Mouse (Mus musculus) lung, embryonic 15.5 days (tissue): ENCODE results near the gene Ubr3. TPM values are rescaled to one million over a fixed set of nuclear protein-coding genes. Genes with fewer than 3 reads are reported as not detected.
A peak's percentile ranks its signal among the peaks of the same experiment; 100 is the strongest.
"Not testable (repeated sequence)": the region's sequence is repeated elsewhere in the genome, so short reads cannot be mapped to it uniquely, and the experiment has no call there.

Experiments
- ATAC-seq: fragments of 200-750 bp; cut with Nextera tagmentation; 2 replicates; pipeline ENCODE4 v1.8.0; 2017; ENCODE audit warnings: moderate number of reproducible peaks, borderline replicate concordance; ENCODE audit not compliant: low FRiP score, low TSS enrichment; ENCODE audit errors: extremely low read depth
- H3K27ac ChIP-seq: fragments of 300-500 bp; sonication (generic); 2 replicates; pipeline ENCODE4 v1.5.1; 2015; ENCODE audit warnings: moderate library complexity, mild to moderate bottlenecking, inconsistent platforms
- H3K27me3 ChIP-seq: fragments of 300-500 bp; sonication (generic); 2 replicates; pipeline ENCODE4 v1.6.1; 2015; ENCODE audit warnings: inconsistent platforms
- H3K36me3 ChIP-seq: fragments of 300-500 bp; sonication (generic); 2 replicates; pipeline ENCODE4 v1.6.1; 2015; ENCODE audit warnings: inconsistent platforms
- H3K4me1 ChIP-seq: fragments of 300-500 bp; sonication (generic); 2 replicates; pipeline ENCODE4 v1.6.1; 2015; ENCODE audit warnings: inconsistent platforms
- H3K4me2 ChIP-seq: fragments of 300-500 bp; sonication (generic); 2 replicates; pipeline ENCODE4 v1.6.1; 2015; ENCODE audit warnings: inconsistent platforms, mild to moderate bottlenecking, moderate library complexity
- H3K4me3 ChIP-seq: fragments of 300-500 bp; sonication (generic); 2 replicates; pipeline ENCODE4 v1.5.1; 2015; ENCODE audit warnings: mild to moderate bottlenecking, inconsistent platforms
- H3K9ac ChIP-seq: fragments of 300-500 bp; sonication (generic); 2 replicates; pipeline ENCODE4 v1.6.1; 2015; ENCODE audit warnings: inconsistent platforms
- H3K9me3 ChIP-seq: fragments of 300-500 bp; sonication (generic); 2 replicates; pipeline ENCODE4 v1.6.1; 2016; ENCODE audit warnings: inconsistent platforms
- WGBS: fragments of 180-500 bp; shearing (Covaris S2); methylation state at CpG from one replicate; pipeline ENCODE4 v1.1.7; 2015; 5-methylcytosine and 5-hydroxymethylcytosine counted together
- polyA plus RNA-seq: library from polyadenylated mRNA; unstranded; fragments of >200 nt; fragmentation: Nextera tagmentation; extraction: Ambion mirVana; gene quantifications from 2 replicates; pipeline ENCODE4 v1.2.1, GENCODE M21; 2015

Gene Ubr3
- polyA plus RNA-seq, 1 experiment from 2014 or later = 13.3 TPM

DNA sequence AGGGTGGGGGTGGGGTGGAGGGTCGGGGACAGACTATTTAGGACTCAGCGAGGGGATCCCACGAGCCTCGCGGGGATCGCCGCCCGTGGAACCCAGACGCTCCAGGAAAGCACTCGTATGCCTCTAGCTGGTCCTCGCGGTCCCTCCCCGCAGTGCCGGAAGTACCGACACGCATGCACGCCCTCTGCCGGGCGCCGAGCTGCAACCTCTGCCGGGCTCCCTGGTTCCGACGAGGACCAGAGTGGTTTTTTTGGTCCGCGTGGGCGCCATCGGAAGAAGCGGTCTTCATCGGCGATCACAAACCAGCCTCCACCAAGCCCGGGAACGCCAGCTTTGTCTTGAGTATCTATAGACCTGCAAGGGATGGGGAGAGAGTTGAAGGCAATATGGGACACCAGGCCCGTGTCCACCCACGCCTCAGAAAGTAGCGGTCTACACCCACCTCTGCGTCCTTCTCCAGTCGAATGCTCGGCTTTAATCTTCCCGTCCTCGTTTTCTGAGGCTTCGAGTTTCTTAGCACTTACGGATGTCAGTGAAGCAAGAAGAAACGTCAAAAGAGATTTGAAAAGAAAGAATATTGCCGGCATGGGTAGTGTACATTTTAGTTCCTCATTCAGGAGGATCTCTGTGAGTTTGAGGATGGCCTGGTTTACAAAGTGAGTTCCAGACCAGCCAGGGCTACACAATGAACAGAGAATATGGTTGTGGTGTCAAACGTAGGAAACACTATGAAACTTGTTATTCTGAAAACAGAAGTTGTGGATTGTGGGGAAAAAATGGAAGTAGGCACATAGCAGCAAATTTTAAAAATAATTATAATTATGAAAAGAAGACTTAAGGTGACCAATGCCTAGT lies 11.4 kb upstream of the Ubr3 start, which contains the start of gene Mettl5:
Mettl5 (minus strand) TSS at position 165 of the 855 bp plus-strand sequence.
- Histone ChIP-seq H3K27ac (peak within 1 kb of the TSS; percentile 71), H3K9me3 (no peaks in the 10 kb centered on the region), H3K9ac (peak within 1 kb of the TSS; percentile 71), H3K4me3 (peak within 1 kb of the TSS; percentile 69), H3K27me3 (no peaks in the 10 kb centered on the region), H3K36me3 (no peaks in the 10 kb centered on the region), H3K4me2 (peak within 1 kb of the TSS; percentile 77), H3K4me1 (peaks cover 7% of the 10 kb centered on the region)
- peak; percentile 95 for ATAC-seq
- 1% methylated on average over 45 of the region's 45 CpGs for WGBS

DNA sequence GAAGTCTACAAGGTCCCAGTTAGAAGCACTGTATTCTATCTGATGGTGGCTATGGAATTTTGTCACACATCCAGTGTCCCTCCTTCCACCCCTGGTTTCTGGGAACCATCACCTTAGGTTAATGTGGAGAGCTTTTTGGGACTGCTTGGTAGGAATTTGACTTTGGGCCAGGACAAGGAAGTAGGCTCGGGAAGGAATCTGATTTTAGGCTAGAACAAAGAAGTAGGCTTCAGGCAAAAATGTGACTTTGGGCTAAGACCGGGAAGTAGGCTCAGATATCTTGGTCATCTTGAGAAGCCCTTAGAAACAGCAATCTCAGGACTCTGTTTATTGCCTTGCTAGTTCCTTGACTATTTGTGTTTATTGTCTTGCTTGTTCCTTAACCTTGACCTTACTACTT lies 8.1 kb upstream of the Ubr3 start:
- H3K4me2 ChIP-seq = no peak overlapping the region
- ATAC-seq = no peak
- 69% methylated on average over 2 of the region's 2 CpGs for WGBS

DNA sequence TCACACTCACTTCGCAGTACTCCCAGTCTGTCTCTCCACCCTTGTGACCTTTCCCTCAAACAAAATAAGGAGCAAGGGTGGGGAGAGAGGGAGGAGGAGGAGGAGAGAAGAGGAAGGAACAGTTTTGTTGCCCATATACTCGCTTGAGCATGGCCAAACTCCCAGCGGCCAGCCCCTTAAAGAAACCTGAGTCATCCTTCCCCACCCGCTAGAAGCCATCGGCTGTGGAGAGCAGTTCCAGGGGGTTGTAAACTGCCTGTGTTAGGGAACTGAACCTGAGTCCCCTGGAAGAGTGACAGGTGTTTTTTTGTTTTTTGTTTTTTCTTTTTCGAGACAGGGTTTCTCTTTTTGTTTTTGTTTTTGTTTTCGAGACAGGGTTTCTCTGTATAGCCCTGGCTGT lies 6.2 kb upstream of the Ubr3 start:
- Histone ChIP-seq H3K27ac (no peak overlapping the region), H3K4me1 (no peaks in the 10 kb centered on the region), H3K9me3 (no peaks in the 10 kb centered on the region), H3K4me3 (no peak overlapping the region), H3K4me2 (no peak overlapping the region), H3K27me3 (no peaks in the 10 kb centered on the region), H3K36me3 (no peaks in the 10 kb centered on the region), H3K9ac (no peak overlapping the region)
- WGBS = 56% methylated on average over 7 of the region's 7 CpGs
- no peak for ATAC-seq

More for the DNA sequence above, 8.1 kb upstream of the Ubr3 start:
- no peaks in the 10 kb centered on the region for H3K36me3 ChIP-seq
- no peak overlapping the region for H3K4me3 ChIP-seq
- H3K4me1 ChIP-seq = peaks cover 7% of the 10 kb centered on the region
- no peaks in the 10 kb centered on the region for H3K9me3 ChIP-seq
- H3K27ac ChIP-seq = no peak overlapping the region
- no peaks in the 10 kb centered on the region for H3K27me3 ChIP-seq
- H3K9ac ChIP-seq = no peak overlapping the region

DNA sequence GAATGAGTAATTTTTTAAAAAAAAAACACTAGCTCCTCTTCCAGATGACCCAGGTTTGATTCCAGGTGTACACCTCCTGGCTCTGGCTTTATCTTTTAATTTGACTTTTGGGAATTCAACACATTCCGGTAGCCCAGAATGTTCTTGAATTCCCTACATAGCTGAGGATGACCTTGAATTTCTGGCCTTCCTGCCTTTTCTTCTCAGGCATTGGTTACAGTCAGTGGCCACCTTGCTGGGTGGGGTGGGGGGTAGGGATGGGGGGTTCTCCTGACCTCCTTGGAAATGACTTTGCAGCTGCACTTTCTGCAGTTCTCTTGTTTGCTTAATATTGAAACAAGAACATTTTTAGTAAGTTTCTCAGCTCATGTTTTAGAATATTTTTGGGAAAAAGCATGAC lies 3.9 kb upstream of the Ubr3 start:
- Histone ChIP-seq H3K4me2 (no peak overlapping the region), H3K9me3 (no peaks in the 10 kb centered on the region), H3K36me3 (no peaks in the 10 kb centered on the region), H3K4me1 (no peaks in the 10 kb centered on the region), H3K9ac (no peak overlapping the region), H3K27ac (no peak overlapping the region), H3K27me3 (no peaks in the 10 kb centered on the region), H3K4me3 (no peak overlapping the region)
- WGBS = 68% methylated on average over 1 of the region's 1 CpGs
- ATAC-seq = no peak

- Histone ChIP-seq H3K4me2 (no peak overlapping the region), H3K27ac (no peak overlapping the region), H3K4me3 (no peak overlapping the region), H3K4me1 (peaks cover 5% of the 10 kb centered on the region), H3K27me3 (no peaks in the 10 kb centered on the region), H3K9me3 (no peaks in the 10 kb centered on the region), H3K36me3 (no peaks in the 10 kb centered on the region), H3K9ac (no peak overlapping the region)
- no peak for ATAC-seq
- WGBS = 71% methylated on average over 5 of the region's 5 CpGs
Observed at GRCm38 (mm10) chr2:69893891-69894290, 3.2 kb upstream of the Ubr3 start.

- no peak for ATAC-seq
Observed at GRCm38 (mm10) chr2:69895502-69896223, 1.4 kb upstream of the Ubr3 start.

GRCm38 (mm10) chr2:69896224-69896581 lies 843 bp upstream of the Ubr3 start:
- H3K27me3 ChIP-seq = no peaks in the 10 kb centered on the region
- no peak for ATAC-seq
- no peak overlapping the region for H3K27ac ChIP-seq
- no peak overlapping the region for H3K4me3 ChIP-seq
- H3K9me3 ChIP-seq = no peaks in the 10 kb centered on the region
- H3K9ac ChIP-seq = no peak overlapping the region
- WGBS = 88% methylated on average over 4 of the region's 4 CpGs
- no peak overlapping the region for H3K4me2 ChIP-seq
- no peaks in the 10 kb centered on the region for H3K36me3 ChIP-seq
- H3K4me1 ChIP-seq = peaks cover 7% of the 10 kb centered on the region

More at GRCm38 (mm10) chr2:69895502-69896223, 1.4 kb upstream of the Ubr3 start:
- WGBS = 60% methylated on average over 14 of the region's 14 CpGs
- Histone ChIP-seq H3K27ac (no peak overlapping the region), H3K4me2 (no peak overlapping the region), H3K4me1 (peaks cover 7% of the 10 kb centered on the region), H3K27me3 (no peaks in the 10 kb centered on the region), H3K9me3 (no peaks in the 10 kb centered on the region), H3K36me3 (no peaks in the 10 kb centered on the region), H3K9ac (no peak overlapping the region), H3K4me3 (no peak overlapping the region)

DNA sequence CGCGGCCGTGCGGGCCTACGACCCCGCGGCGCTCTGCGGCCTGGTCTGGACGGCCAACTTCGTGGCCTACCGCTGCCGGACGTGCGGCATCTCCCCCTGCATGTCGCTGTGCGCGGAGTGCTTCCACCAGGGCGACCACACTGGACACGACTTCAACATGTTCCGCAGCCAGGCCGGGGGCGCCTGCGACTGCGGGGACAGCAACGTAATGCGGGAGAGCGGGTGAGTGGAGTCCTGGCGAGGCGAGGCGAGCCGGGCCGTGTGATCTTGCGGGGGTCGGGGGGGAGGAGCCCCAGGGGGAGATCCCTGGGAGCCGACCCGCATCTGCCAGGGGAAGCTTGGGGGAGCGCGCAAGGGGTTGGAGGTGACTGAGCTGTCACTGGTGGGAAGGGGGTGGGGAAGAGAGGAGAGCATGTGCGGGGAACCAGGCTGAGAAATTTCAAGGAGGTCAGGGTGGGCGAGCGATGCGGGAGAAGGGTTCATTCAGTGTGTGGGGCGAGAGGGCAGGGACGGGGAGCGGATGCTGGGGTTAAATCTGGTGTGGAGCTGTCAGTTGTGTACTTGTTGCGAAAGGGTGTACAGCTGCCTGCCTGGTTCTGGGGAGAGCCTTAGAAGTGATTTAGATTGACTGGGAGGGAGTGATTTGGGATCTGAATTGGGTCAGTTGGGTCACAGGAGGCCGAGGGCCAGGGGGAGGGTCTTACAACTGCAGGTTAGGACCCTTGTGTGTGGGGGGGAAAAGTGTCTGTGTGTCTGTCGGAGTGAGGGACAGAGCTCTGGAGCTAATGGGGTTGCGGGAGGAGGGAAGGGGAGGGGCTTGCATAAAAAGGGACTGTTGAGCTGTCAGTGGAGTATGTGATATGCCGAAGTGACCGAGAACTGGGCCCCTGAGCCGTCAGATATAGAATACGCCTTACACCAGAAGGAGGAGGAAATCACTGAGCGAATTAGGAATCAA lies 851 bp downstream of the Ubr3 start:
- Histone ChIP-seq H3K27ac (peak overlapping the region; percentile 86), H3K9ac (peak overlapping the region; percentile 90), H3K4me3 (peak overlapping the region; percentile 73), H3K9me3 (no peaks in the 10 kb centered on the region), H3K4me2 (peak overlapping the region; percentile 87), H3K27me3 (no peaks in the 10 kb centered on the region), H3K36me3 (no peaks in the 10 kb centered on the region), H3K4me1 (peaks cover 7% of the 10 kb centered on the region)
- peak; percentile 69 for ATAC-seq
- WGBS = under 1% methylated on average over 55 of the region's 55 CpGs

DNA sequence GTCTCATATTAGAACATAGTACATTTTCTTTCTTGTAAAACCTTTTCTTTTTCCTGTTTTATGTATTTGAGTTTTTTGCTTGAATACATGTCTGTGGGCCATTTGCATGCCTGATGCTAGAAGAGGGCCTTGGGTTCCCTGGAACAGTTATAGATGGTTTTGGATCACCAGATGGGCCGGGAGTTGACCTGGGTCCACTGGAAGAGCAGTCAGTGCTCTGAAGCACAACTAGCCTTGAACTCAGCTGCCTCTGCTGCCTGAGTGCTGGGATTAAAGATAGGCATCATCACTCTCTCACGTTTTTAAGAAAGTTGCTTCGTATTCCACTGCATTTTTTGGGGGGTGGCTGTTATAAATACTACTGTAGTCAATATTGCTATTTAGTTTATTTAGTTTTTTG lies 6.5 kb downstream of the Ubr3 start:
- Histone ChIP-seq H3K36me3 (peaks cover 4% of the 10 kb centered on the region; the same call in 1 of the 2 replicates), H3K27ac (no peak overlapping the region), H3K9ac (no peak overlapping the region), H3K9me3 (no peaks in the 10 kb centered on the region), H3K4me3 (no peak overlapping the region), H3K4me1 (peaks cover 5% of the 10 kb centered on the region), H3K27me3 (no peaks in the 10 kb centered on the region), H3K4me2 (no peak overlapping the region)
- ATAC-seq = no peak
- 89% methylated on average over 3 of the region's 3 CpGs for WGBS

- not testable (repeated sequence) for H3K9ac ChIP-seq, H3K9me3 ChIP-seq, ATAC-seq, H3K27ac ChIP-seq, H3K4me2 ChIP-seq, H3K27me3 ChIP-seq, H3K36me3 ChIP-seq, H3K4me1 ChIP-seq, H3K4me3 ChIP-seq
- 81% methylated on average over 4 of the region's 4 CpGs for WGBS
Observed at GRCm38 (mm10) chr2:69907394-69907793, 10.3 kb downstream of the Ubr3 start.

GRCm38 (mm10) chr2:69912801-69913200 lies 15.8 kb downstream of the Ubr3 start:
- Histone ChIP-seq H3K27me3 (no peaks in the 10 kb centered on the region), H3K4me3 (no peak overlapping the region), H3K27ac (no peak overlapping the region), H3K4me2 (no peak overlapping the region), H3K36me3 (peaks cover 16% of the 10 kb centered on the region), H3K9me3 (no peaks in the 10 kb centered on the region), H3K9ac (no peak overlapping the region), H3K4me1 (no peaks in the 10 kb centered on the region)
- WGBS = 53% methylated on average over 2 of the region's 2 CpGs
- ATAC-seq = no peak
